Mouse (Mus musculus) liver, embryonic 16.5 days (tissue): ENCODE data around the gene Crat. TPM values are rescaled to one million over a fixed set of nuclear protein-coding genes. Genes with fewer than 3 reads are reported as not detected.

Source experiments
- microRNA-seq: library from miRNA; unstranded; fragments of <30 nt; microRNA quantifications from one replicate; pipeline ENCODE4, GENCODE M21; 2016
- polyA plus RNA-seq: library from polyadenylated mRNA; unstranded; fragments of >200 nt; fragmentation: Nextera tagmentation; extraction: Ambion mirVana; gene quantifications from 2 replicates; pipeline ENCODE4 v1.2.1, GENCODE M21; 2015

Gene Crat
- polyA plus RNA-seq, 1 experiment from 2014 or later: 31.3 TPM

Small RNA genes lying within 50 kb of the gene (microRNA-seq; reads per million reads assigned to microRNA genes)
- gene Gm47292: not detected

Other genes starting within 250 kb of the Crat start
- gene Endog, start 244.3 kb downstream of the Crat start, polyA plus RNA-seq: 16.4 and 19.8 TPM in 2 replicates
- 22.5 and 22.8 TPM in 2 replicates for gene Spout1, start 237.4 kb downstream of the Crat start, polyA plus RNA-seq
- 13.1 and 14.2 TPM in 2 replicates for gene Kyat1, start 210.0 kb downstream of the Crat start, polyA plus RNA-seq
- 11.2 and 11.9 TPM in 2 replicates for gene Lrrc8a, start 178.1 kb downstream of the Crat start, polyA plus RNA-seq
- 0.14 and 0.15 TPM in 2 replicates for gene Gm28035, start 175.2 kb downstream of the Crat start, polyA plus RNA-seq
- gene Phyhd1, start 149.6 kb downstream of the Crat start, polyA plus RNA-seq: 14.4 and 16.0 TPM in 2 replicates
- gene Gm28038, start 134.8 kb downstream of the Crat start, polyA plus RNA-seq: not detected in 2 replicates
- gene Dolk, start 129.5 kb downstream of the Crat start, polyA plus RNA-seq: 11.7 and 12.4 TPM in 2 replicates
- 11.9 and 16.1 TPM in 2 replicates for gene Nup188, start 129.4 kb downstream of the Crat start, polyA plus RNA-seq
- gene Sh3glb2, start 56.5 kb downstream of the Crat start, polyA plus RNA-seq: 17.0 and 19.1 TPM in 2 replicates
- gene Miga2, start 51.6 kb downstream of the Crat start, polyA plus RNA-seq: 6.5 and 7.2 TPM in 2 replicates
- gene Dolpp1, start 23.6 kb downstream of the Crat start, polyA plus RNA-seq: 14.7 and 16.5 TPM in 2 replicates
- 121 TPM in 2 replicates for gene Ptpa, start 226 bp upstream of the Crat start, polyA plus RNA-seq
- 0.07 TPM in 1 of 2 replicates, not detected in the other for gene Ier5l, start 58.4 kb upstream of the Crat start, polyA plus RNA-seq
- 0.15 TPM in 1 of 2 replicates, not detected in the other for gene Cstad, start 179.2 kb upstream of the Crat start, polyA plus RNA-seq